Mouse (Mus musculus) megakaryocyte, embryonic 14.5 days (primary cell): ENCODE measurements around the gene Tmem233.

Experiments
- FLI1 ChIP-seq: IDR thresholded peaks from 2 replicates; pipeline ENCODE4 v1.6.1; 2012; ENCODE audit warnings: low read length, inconsistent platforms, mixed read lengths
- GATA1 ChIP-seq: IDR thresholded peaks from 3 replicates; pipeline ENCODE4 v1.6.1; 2012; ENCODE audit warnings: mixed read lengths, low read length, inconsistent platforms, borderline replicate concordance

DNA sequence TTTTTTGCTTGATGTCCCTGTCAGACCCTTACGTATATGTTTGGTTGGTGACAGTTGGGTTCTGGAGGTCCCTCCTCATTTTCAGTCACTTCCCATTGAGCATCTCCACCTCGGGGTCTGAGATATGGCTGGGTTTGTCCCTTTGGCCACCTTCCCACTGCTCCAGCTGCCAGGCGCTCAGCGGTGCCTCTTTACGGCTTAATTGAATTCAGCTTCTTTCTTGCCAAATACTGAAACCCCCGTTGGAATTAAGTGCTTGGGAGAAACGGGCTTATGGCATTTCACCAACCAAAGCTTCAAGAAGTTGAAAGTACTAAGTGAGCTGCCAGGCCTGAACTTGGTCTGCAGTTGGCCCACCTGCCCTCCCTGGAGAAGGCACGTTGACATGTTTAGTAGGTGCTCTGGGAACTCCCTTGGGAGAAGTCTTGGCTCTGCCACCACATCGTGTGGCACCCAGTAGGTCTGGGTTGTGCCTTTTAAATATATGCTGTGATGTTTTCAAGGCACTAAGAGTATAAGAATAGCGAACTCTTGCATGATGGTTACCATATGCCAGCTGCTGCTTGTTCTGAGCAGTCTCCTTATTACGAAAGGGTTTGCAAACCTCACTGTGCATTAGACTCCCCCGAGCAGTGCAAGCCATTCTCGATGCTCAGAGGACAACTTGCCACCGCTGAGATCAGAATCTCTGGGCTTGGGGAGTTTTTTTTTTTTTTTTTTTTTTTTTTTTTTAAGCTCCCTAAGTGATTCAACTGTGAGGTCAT lies 32.2 kb upstream of the Tmem233 start:
- no peak for TF ChIP-seq GATA1
- no peak for TF ChIP-seq FLI1
